10 mouse cellular contexts compared by ENCODE assay signal in genomic region chr14:55575711-55576110, GRCm38 (mm10). TPM values are rescaled to one million over a fixed set of nuclear protein-coding genes. Genes with fewer than 3 reads are reported as not detected.
DNase-seq lines count a peak whose midpoint lies in the region; ATAC-seq and TF ChIP-seq lines count a peak whose summit lies in the region.
"Had no signal": no experiment of that assay in that cellular context is flagged by ENCODE, and none has a peak within 500 bp of the region (broad histone marks: within the 10 kb centered on the region; RNA-seq: fewer than 3 reads in every experiment).

No protein-coding gene starts in this region.

- peaks cover 12% of the 10 kb centered on the region for H3K36me3 ChIP-seq in E14TG2a.4 (ENCODE audit: insufficient read depth, low read length)
- H3K36me3 ChIP-seq in heart, embryonic 11.5 days (ENCODE audit: control insufficient read depth, insufficient read depth, low read length): peaks cover 8% of the 10 kb centered on the region; the same call in 1 of the 2 replicates

- no peaks in the 10 kb centered on the region for H3K27me3 ChIP-seq in E14TG2a.4 (ENCODE audit: insufficient read depth, low read length)
- no peaks in the 10 kb centered on the region for H3K27me3 ChIP-seq in heart, embryonic 11.5 days (ENCODE audit: control insufficient read depth, insufficient read depth, low read length)
- H3K27me3 ChIP-seq: Patski had no signal

- intact Hi-C loops in gastrocnemius, postnatal 14 days (cut with DNase I; ENCODE audit: low total_unique reads): no loop called here

- H3K27ac ChIP-seq in heart, embryonic 11.5 days (ENCODE audit: low read depth, low read length): peak overlapping the region; percentile 98

- H3K4me3 ChIP-seq in E14TG2a.4 (replicated peaks; ENCODE audit: low read length): peak overlapping the region; percentile 61
- H3K4me3 ChIP-seq in heart, embryonic 11.5 days (ENCODE audit: low read depth, low read length): peak overlapping the region; percentile 39

- no peaks in the 10 kb centered on the region for H3K9me3 ChIP-seq in E14TG2a.4 (ENCODE audit: low read length)
- no peaks in the 10 kb centered on the region for H3K9me3 ChIP-seq in heart, embryonic 11.5 days (replicated peaks; ENCODE audit: control insufficient read depth, low read length)

- 49% methylated on average over 13 of the region's 13 CpGs for WGBS in heart, embryonic 11.5 days (ENCODE audit: insufficient replicate concordance)

- H3K9ac ChIP-seq in heart, embryonic 11.5 days (ENCODE audit: low read depth, low read length): peak overlapping the region; percentile 81

- no peak for TF ChIP-seq CTCF in E14TG2a.4 (conservative IDR thresholded peaks at IDR 0.05; ENCODE audit: low read length)

- peaks cover 48% of the 10 kb centered on the region for H3K4me1 ChIP-seq in E14TG2a.4 (replicated peaks; ENCODE audit: low read depth, low read length)
- H3K4me1 ChIP-seq in heart, embryonic 11.5 days (ENCODE audit: control insufficient read depth, insufficient read depth, low read length): peaks cover 25% of the 10 kb centered on the region

- DNase-seq in gastrocnemius, postnatal 14 days: peak; percentile 27
- DNase-seq in gastrocnemius, postnatal 10 days: no peak
- DNase-seq in kidney, postnatal 10 days: peak; percentile 47
- no peak for DNase-seq in thymus, postnatal 4 days
- no peak for DNase-seq in layer of hippocampus, adult 11-12 months (ENCODE audit: low spot score)
- DNase-seq in adrenal gland, adult 8-10 months: no peak
- DNase-seq: B cell, adult 2 months had no signal

- H3K4me2 ChIP-seq in heart, embryonic 11.5 days: peak overlapping the region; percentile 68

- no peak for ATAC-seq in heart, embryonic 11.5 days (replicated peaks; ENCODE audit: insufficient number of reproducible peaks, low FRiP score, low TSS enrichment)
- ATAC-seq: Patski had no signal

RNA-seq across cellular contexts. Expression of gene Fitm1, which starts 0.3 kb away (rescaled TPM):
- 100 to 1,000 TPM; 415 to 455 TPM for total RNA-seq in gastrocnemius, postnatal 14 days (2021)
- total RNA-seq in gastrocnemius, postnatal 10 days (2021): 100 to 1,000 TPM; 403 to 446 TPM
- polyA plus RNA-seq in heart, embryonic 11.5 days (2014; fragmentation: Nextera tagmentation; extraction: Ambion mirVana): 107 and 108 TPM in 2 replicates
- total RNA-seq in adrenal gland, adult 8-10 months (2022): under 1 TPM; 0.74 to 0.98 (median 0.85) TPM
- polyA plus RNA-seq: Patski had no signal

RNA-seq across cellular contexts. Expression of gene Psme1, which starts 2.2 kb away (rescaled TPM):
- 10 to 100 TPM; 48.3 to 49.7 TPM for total RNA-seq in gastrocnemius, postnatal 14 days (2021)
- 10 to 100 TPM; 56.3 to 58.7 TPM for total RNA-seq in gastrocnemius, postnatal 10 days (2021)
- 223 and 235 TPM in 2 replicates for polyA plus RNA-seq in heart, embryonic 11.5 days (2014; fragmentation: Nextera tagmentation; extraction: Ambion mirVana)
- 100 to 1,000 TPM; 253 to 384 (median 292) TPM for total RNA-seq in adrenal gland, adult 8-10 months (2022)

RNA-seq across cellular contexts. Expression of gene Emc9, which starts 9.4 kb away (rescaled TPM):
- total RNA-seq in gastrocnemius, postnatal 14 days (2021): 10 to 100 TPM; 38.6 to 39.4 TPM
- 10 to 100 TPM; 45.2 to 49.9 TPM for total RNA-seq in gastrocnemius, postnatal 10 days (2021)
- 18.7 and 20.0 TPM in 2 replicates for polyA plus RNA-seq in heart, embryonic 11.5 days (2014; fragmentation: Nextera tagmentation; extraction: Ambion mirVana)
- 10 to 100 TPM; 47.3 to 50.6 (median 49.7) TPM for total RNA-seq in adrenal gland, adult 8-10 months (2022)

RNA-seq across cellular contexts. Expression of gene Psme2, which starts 15.2 kb away (rescaled TPM):
- 10 to 100 TPM; 57.5 to 63.2 TPM for total RNA-seq in gastrocnemius, postnatal 14 days (2021)
- 10 to 100 TPM; 74.4 to 85.8 TPM for total RNA-seq in gastrocnemius, postnatal 10 days (2021)
- 222 and 223 TPM in 2 replicates for polyA plus RNA-seq in heart, embryonic 11.5 days (2014; fragmentation: Nextera tagmentation; extraction: Ambion mirVana)
- total RNA-seq in adrenal gland, adult 8-10 months (2022): 100 to 1,000 TPM; 325 to 423 (median 363) TPM

RNA-seq across cellular contexts. Expression of gene A730061H03Rik, which starts 15.5 kb away (rescaled TPM):
- not detected for total RNA-seq in gastrocnemius, postnatal 14 days (2021)
- not detected for total RNA-seq in gastrocnemius, postnatal 10 days (2021)
- 1.0 and 1.3 TPM in 2 replicates for polyA plus RNA-seq in heart, embryonic 11.5 days (2014; fragmentation: Nextera tagmentation; extraction: Ambion mirVana)
- 1 to 10 TPM in 1 of 4 experiments, under 1 TPM in 2, not detected in 1; 0.70 to 1.2 (median 0.81) TPM for total RNA-seq in adrenal gland, adult 8-10 months (2022)

Comparison
In these comparisons a context has a peak if more than half of its experiments do, and no peak if none do; other contexts are left out.
1. DNase-seq: peak in gastrocnemius, postnatal 14 days (single experiment) and kidney, postnatal 10 days (single experiment); none in gastrocnemius, postnatal 10 days (single experiment), thymus, postnatal 4 days (single experiment), layer of hippocampus, adult 11-12 months (single experiment) and adrenal gland, adult 8-10 months (single experiment).
2. RNA of gene Fitm1, which starts 0.3 kb away (total RNA-seq): 415 to 455 TPM in gastrocnemius, postnatal 14 days and 403 to 446 TPM in gastrocnemius, postnatal 10 days; 0.74 to 0.98 TPM in adrenal gland, adult 8-10 months; every median in the first group is over 100 times any median in the second.
3. RNA of gene Psme1, which starts 2.2 kb away (total RNA-seq): 253 to 384 TPM in adrenal gland, adult 8-10 months; 56.3 to 58.7 TPM in gastrocnemius, postnatal 10 days and 48.3 to 49.7 TPM in gastrocnemius, postnatal 14 days; every median in the first group is over 4 times any median in the second.